Mouse (Mus musculus): Measurements from ENCODE around the gene Dnah7b. TPM values are rescaled to one million over a fixed set of nuclear protein-coding genes. Genes with fewer than 3 reads are reported as not detected.
A peak's percentile ranks its signal among the peaks of the same experiment; 100 is the strongest.
"Not testable (repeated sequence)": the region's sequence is repeated elsewhere in the genome, so short reads cannot be mapped to it uniquely, and the experiment has no call there.

Gene Dnah7b
- polyA plus RNA-seq, 1 experiment from 2014 or later = 1.8 TPM

DNA sequence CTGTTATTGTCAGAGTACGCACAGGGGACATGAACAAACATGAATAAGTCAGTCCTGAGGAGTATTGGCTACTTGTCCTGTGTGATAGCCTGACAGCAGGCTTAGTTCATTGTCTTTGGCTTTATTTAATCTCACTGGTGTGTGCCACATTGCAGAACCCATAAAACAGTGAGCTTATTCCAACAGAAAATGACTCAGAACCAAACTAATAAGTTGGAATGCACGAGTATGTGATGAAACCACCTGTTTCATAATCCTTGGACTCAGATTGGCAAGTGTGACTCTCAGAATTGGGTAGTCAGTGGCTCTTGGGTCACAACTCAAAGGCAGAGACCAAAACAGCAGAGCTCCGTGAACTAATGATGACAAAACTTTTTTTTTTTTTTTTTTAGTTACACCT, 279.2 kb downstream of the Dnah7b start:
- not testable (repeated sequence) for H3K27me3 ChIP-seq; H3K9me3 ChIP-seq (replicated peaks); H3K4me1 ChIP-seq; H3K4me2 ChIP-seq (replicated peaks); H3K9ac ChIP-seq; ATAC-seq (ENCODE audit: insufficient number of reproducible peaks, low FRiP score, low TSS enrichment, low read depth); H3K27ac ChIP-seq (replicated peaks); H3K4me3 ChIP-seq (replicated peaks); H3K36me3 ChIP-seq
- 74% methylated on average over 3 of the region's 3 CpGs for WGBS

DNA sequence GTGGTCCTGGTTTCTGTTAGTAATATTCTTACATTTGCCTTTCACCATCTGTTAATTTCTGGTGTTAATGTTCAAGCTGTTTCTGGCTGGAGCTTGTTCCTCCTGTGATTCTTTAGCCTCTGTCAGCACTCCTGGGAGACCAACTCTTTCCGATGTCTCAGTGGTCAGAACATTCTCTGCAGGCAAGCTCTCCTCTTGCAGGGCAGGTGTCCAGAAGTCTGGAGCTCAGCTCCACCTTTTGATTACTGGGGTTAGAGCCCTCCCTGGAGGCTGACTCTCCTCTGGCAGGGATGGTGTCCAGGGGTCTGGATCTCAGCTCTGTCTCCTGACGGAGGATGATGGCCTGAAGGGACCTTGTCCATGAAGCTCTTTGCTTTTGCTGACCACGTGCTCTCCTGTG, 314.5 kb downstream of the Dnah7b start:
- H3K4me1 ChIP-seq; H3K36me3 ChIP-seq; ATAC-seq (ENCODE audit: insufficient number of reproducible peaks, low FRiP score, low TSS enrichment, low read depth); H3K27me3 ChIP-seq; H3K4me2 ChIP-seq (replicated peaks); H3K27ac ChIP-seq (replicated peaks); H3K4me3 ChIP-seq (replicated peaks); H3K9me3 ChIP-seq (replicated peaks); H3K9ac ChIP-seq: not testable (repeated sequence)
- WGBS = 93% methylated on average over 3 of the region's 3 CpGs

DNA sequence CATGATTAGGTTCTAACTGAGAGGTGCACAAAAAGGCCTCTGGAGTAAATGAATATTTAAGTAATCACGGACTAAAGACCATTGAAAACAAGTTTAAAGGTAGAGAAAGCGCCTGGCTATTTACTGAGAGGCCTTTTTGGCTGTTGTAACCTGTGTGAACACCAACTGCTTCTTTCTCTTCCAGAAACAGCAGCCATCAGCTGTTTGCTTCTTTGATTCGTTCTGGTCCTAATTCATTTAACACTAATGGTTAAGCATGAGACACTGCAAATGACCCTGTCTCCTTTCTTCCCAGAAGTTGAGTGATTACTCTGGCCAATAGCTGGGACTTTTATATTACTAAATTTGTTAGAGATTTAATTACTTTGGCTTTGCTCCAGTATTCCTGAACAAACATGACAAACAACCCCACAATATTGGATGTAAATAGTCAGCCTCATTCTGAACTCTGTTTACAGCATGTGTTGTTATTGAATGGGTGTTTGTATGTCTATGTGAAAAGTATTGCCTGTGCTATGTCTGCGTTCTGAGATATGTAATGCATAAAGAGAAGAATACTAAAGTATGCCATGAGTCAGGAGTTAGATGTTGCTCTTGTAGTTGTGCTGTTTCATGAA, 328.7 kb downstream of the Dnah7b start:
- H3K27me3 ChIP-seq; H3K9me3 ChIP-seq (replicated peaks); ATAC-seq (ENCODE audit: insufficient number of reproducible peaks, low FRiP score, low TSS enrichment, low read depth); H3K27ac ChIP-seq (replicated peaks); H3K36me3 ChIP-seq; H3K9ac ChIP-seq; H3K4me3 ChIP-seq (replicated peaks); H3K4me1 ChIP-seq; H3K4me2 ChIP-seq (replicated peaks): not testable (repeated sequence)
- WGBS = 83% methylated on average over 4 of the region's 4 CpGs

DNA sequence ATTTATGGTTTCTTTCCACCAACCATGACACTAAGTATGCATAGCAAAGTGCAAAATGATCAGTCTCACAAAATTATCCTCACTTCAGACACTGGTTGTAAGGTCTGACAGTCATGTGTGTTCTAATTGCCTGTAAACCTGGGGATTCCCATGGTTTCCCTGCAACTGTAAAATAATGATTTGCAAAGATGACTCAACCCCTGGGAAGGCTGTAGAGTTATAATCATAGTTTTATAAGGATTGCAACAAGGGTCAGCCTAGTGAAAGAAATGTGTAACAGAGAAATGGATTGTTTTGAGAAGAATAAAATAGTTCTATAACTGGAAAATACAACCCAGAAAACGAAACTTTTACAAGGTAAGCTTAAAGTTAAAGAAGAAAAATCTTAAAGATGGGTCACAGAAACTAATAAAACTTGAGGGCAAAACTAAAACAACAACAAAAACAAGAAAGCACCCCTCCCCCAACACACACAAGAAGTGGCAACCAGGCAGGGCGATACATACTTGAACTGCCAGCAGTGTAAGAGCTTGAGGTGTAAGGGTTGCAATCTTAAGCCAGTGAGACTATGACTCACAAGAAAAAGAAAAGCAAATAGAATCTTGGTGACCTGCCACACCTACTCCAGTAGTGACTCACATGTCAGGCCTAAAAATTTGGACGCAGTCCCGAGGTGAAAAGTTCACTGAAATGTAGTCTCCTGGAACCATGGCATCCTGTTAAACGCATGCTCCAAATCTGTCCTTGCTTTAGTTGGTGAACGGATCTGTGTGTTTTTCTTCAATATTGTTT, 342.4 kb downstream of the Dnah7b start:
- H3K9me3 ChIP-seq (replicated peaks) = no peaks in the 10 kb centered on the region
- H3K4me3 ChIP-seq (replicated peaks) = no peak overlapping the region
- WGBS = 74% methylated on average over 6 of the region's 6 CpGs
- H3K27ac ChIP-seq (replicated peaks) = no peak overlapping the region
- H3K9ac ChIP-seq = no peak overlapping the region
- no peak overlapping the region for H3K4me2 ChIP-seq (replicated peaks)
- no peak for ATAC-seq (ENCODE audit: insufficient number of reproducible peaks, low FRiP score, low TSS enrichment, low read depth)
- no peaks in the 10 kb centered on the region for H3K36me3 ChIP-seq
- no peaks in the 10 kb centered on the region for H3K4me1 ChIP-seq
- H3K27me3 ChIP-seq = no peaks in the 10 kb centered on the region

DNA sequence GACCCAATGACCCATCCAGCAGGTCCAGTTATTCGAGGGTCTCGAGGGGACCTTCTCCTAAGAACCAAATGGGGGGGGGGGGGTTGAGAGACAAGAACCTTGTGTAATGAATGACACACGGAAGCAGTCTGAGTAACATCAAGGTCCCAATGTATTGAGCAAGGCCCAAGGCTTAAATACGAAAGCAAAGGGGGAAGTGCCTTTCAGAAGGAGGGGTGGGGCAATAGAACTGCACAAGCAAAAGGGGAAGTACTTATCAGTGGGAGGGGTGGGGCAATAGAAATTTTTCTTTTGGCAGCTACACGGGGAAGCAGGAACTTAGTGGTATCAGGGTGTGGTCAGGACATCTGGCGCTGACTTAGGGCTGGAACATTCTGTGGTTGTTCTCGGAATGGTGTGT, 348.7 kb downstream of the Dnah7b start:
- not testable (repeated sequence) for H3K4me1 ChIP-seq; H3K4me2 ChIP-seq (replicated peaks); H3K4me3 ChIP-seq (replicated peaks); H3K27ac ChIP-seq (replicated peaks); H3K36me3 ChIP-seq; H3K9me3 ChIP-seq (replicated peaks); H3K9ac ChIP-seq; H3K27me3 ChIP-seq; ATAC-seq (ENCODE audit: insufficient number of reproducible peaks, low FRiP score, low TSS enrichment, low read depth)
- WGBS = 74% methylated on average over 7 of the region's 7 CpGs

DNA sequence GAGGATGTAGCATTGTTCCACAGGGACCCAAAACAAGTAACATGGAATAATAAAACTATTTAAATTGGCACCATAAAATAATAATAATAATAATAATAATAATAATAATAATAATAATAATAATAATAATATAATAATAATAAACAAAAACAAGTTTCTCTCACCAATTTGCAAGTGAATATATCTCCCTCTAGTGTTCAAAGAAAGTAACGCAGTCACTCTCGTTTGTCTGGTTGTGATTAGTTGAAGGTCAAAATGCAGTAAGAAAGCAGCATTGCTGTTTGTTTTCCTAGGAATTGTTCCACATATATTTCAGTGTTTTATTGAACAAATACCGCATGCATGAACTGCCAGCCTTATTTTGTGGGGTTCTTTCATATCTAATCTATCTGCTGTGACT, 350.8 kb downstream of the Dnah7b start:
- H3K4me2 ChIP-seq (replicated peaks); ATAC-seq (ENCODE audit: insufficient number of reproducible peaks, low FRiP score, low TSS enrichment, low read depth); H3K4me3 ChIP-seq (replicated peaks); H3K27me3 ChIP-seq; H3K36me3 ChIP-seq; H3K9me3 ChIP-seq (replicated peaks); H3K27ac ChIP-seq (replicated peaks); H3K9ac ChIP-seq; H3K4me1 ChIP-seq: not testable (repeated sequence)
- 13% methylated on average over 3 of the region's 3 CpGs for WGBS

DNA sequence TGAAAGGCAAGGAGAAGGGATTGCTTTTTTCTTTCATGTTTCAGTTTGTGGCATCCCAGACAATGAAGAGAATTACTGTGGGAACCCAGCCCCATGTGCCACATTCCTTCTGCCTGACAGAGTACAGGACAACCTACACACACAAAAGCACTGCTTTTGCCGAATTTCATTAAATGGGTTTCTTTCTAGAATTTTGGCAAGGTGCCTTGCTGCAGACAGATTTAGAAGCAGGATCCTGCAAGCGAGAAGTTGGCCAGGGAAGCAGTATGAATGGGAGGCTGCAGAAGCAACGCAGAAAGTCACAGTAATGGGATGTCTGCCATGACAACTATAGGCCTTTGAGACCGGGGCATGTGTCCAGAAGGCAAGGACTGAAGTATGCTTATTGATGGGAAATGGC, 352.9 kb downstream of the Dnah7b start:
- H3K9me3 ChIP-seq (replicated peaks); H3K36me3 ChIP-seq; H3K27ac ChIP-seq (replicated peaks); H3K9ac ChIP-seq; H3K4me2 ChIP-seq (replicated peaks); H3K4me1 ChIP-seq; H3K4me3 ChIP-seq (replicated peaks); H3K27me3 ChIP-seq: not testable (repeated sequence)
- ATAC-seq (ENCODE audit: insufficient number of reproducible peaks, low FRiP score, low TSS enrichment, low read depth) = 0 out of 2 replicates have a peak, but pooled peaks have one; percentile 47
- 41% methylated on average over 3 of the region's 4 CpGs for WGBS

Other genes starting within 250 kb of the Dnah7b start
- gene Gm5269, start 176.0 kb upstream of the Dnah7b start, polyA plus RNA-seq (2015; fragmentation: Nextera tagmentation; extraction: Ambion mirVana) = not detected in 2 replicates
- gene Slc40a1, start 139.8 kb upstream of the Dnah7b start, polyA plus RNA-seq (2015; fragmentation: Nextera tagmentation; extraction: Ambion mirVana) = 30.7 and 32.0 TPM in 2 replicates